Mouse (Mus musculus): ENCODE measurements around the gene Ldlrad2. TPM values are rescaled to one million over a fixed set of nuclear protein-coding genes. Genes with fewer than 3 reads are reported as not detected.

Ldlrad2 gene
- polyA plus RNA-seq (2014; fragmentation: Nextera tagmentation; extraction: Ambion mirVana) = not detected in 2 replicates

DNA sequence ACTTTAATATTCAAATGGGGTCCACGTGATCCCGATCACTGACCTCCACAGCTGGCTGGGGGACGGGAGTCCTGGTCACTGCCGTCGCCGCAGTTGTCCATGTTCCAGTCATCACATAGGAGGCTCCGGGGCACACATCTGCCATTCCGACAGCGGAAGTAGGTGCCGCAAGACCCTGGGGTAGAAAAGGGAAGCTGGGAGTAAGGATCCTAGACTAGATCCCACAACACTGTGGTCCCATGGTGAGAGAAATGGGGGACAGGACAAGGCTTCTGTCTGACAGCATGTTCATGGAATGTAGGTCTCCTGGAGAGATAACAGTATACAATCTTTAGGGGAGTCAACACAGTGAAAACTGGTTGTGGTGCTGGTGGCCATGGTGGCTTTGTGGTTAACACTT, at the start of gene Ldlrad2:
Gene Ldlrad2 (minus strand): TSS at position 101 of the 400 bp plus-strand sequence.
- H3K4me2 ChIP-seq = no peak within 1 kb of the TSS
- DNase-seq (ENCODE audit: low spot score, missing footprints) (no peak), ATAC-seq (ENCODE audit: low FRiP score) (no peak)
- H3K27me3 ChIP-seq (ENCODE audit: control insufficient read depth, insufficient read depth, low read length) = peaks cover 8% of the 10 kb centered on the region
- no peaks in the 10 kb centered on the region for H3K4me1 ChIP-seq (ENCODE audit: control insufficient read depth, insufficient read depth, low read length)
- no peak within 1 kb of the TSS for H3K9ac ChIP-seq (ENCODE audit: low read length)
- no peaks in the 10 kb centered on the region for H3K36me3 ChIP-seq (ENCODE audit: control insufficient read depth, insufficient read depth, low read length)
- 86% methylated on average over 10 of the region's 10 CpGs for WGBS
- H3K4me3 ChIP-seq (ENCODE audit: low read depth, low read length) = no peak within 1 kb of the TSS
- no peak within 1 kb of the TSS for H3K27ac ChIP-seq (ENCODE audit: low read depth, low read length)
- H3K9me3 ChIP-seq (ENCODE audit: control insufficient read depth, low read length) = no peaks in the 10 kb centered on the region

GRCm38 (mm10) chr4:137622847-137623246, 48.5 kb upstream of the Ldlrad2 start:
- ATAC-seq (ENCODE audit: low FRiP score) = no peak
- H3K36me3 ChIP-seq (ENCODE audit: control insufficient read depth, insufficient read depth, low read length) = peaks cover 7% of the 10 kb centered on the region
- no peaks in the 10 kb centered on the region for H3K4me1 ChIP-seq (ENCODE audit: control insufficient read depth, insufficient read depth, low read length)

DNA sequence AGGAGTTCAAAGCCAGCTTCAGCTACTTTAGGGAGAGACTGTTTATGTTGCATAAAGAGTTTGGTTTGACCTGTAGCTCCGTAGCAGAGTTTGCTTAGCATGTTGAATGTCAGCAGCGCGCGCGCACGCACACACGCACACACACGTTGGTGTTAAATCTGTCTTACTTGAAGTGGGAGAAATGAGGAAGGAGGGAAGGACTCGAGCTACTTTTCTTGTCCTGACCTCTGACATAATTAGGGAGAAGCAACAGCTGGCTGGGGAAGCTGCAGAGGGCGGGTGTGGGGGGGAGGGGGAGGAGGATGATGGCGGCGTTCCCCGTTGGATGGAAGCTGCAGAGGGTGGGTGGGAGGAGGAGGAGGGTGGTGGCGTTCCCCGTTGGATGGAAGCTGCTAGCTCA, 35.9 kb upstream of the Ldlrad2 start:
- no peak for DNase-seq (ENCODE audit: low spot score, missing footprints)
- Histone ChIP-seq H3K4me1 (ENCODE audit: control insufficient read depth, insufficient read depth, low read length) (no peaks in the 10 kb centered on the region), H3K4me2 (no peak overlapping the region), H3K27me3 (ENCODE audit: control insufficient read depth, insufficient read depth, low read length) (no peaks in the 10 kb centered on the region), H3K9me3 (ENCODE audit: control insufficient read depth, low read length) (no peaks in the 10 kb centered on the region), H3K9ac (ENCODE audit: low read length) (no peak overlapping the region), H3K4me3 (ENCODE audit: low read depth, low read length) (no peak overlapping the region), H3K36me3 (ENCODE audit: control insufficient read depth, insufficient read depth, low read length) (peaks cover 38% of the 10 kb centered on the region), H3K27ac (ENCODE audit: low read depth, low read length) (no peak overlapping the region)
- WGBS = 92% methylated on average over 15 of the region's 15 CpGs
- no peak for ATAC-seq (ENCODE audit: low FRiP score)

More at GRCm38 (mm10) chr4:137622847-137623246, 48.5 kb upstream of the Ldlrad2 start:
- 94% methylated on average over 8 of the region's 8 CpGs for WGBS
- Histone ChIP-seq H3K4me3 (ENCODE audit: low read depth, low read length) (no peak overlapping the region), H3K9ac (ENCODE audit: low read length) (no peak overlapping the region), H3K27me3 (ENCODE audit: control insufficient read depth, insufficient read depth, low read length) (no peaks in the 10 kb centered on the region), H3K4me2 (no peak overlapping the region), H3K9me3 (ENCODE audit: control insufficient read depth, low read length) (no peaks in the 10 kb centered on the region), H3K27ac (ENCODE audit: low read depth, low read length) (no peak overlapping the region)
- DNase-seq (ENCODE audit: low spot score, missing footprints) = no peak

DNA sequence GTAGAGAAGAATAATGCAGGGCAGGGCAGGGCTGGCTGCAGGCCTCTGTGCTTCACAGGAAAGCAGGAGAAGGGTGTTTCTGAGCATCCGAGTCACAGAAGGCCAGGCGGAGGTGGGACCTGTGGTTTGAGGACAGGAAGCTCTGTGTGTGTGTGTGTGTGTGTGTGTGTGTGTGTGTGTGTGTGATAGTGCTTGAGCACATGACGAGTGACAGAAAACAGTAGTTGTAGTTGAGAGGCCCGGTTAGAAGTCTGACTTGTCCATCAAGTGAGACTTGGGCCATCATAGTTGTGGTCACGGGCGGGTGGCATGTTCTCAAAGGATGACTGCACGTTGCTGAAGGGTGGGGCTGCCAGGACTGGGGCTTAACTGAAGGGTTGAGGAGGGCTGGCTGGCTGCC, 35.3 kb upstream of the Ldlrad2 start:
- H3K9ac ChIP-seq (ENCODE audit: low read length) = no peak overlapping the region
- no peak overlapping the region for H3K27ac ChIP-seq (ENCODE audit: low read depth, low read length)
- no peak overlapping the region for H3K4me2 ChIP-seq
- H3K27me3 ChIP-seq (ENCODE audit: control insufficient read depth, insufficient read depth, low read length) = no peaks in the 10 kb centered on the region
- no peaks in the 10 kb centered on the region for H3K4me1 ChIP-seq (ENCODE audit: control insufficient read depth, insufficient read depth, low read length)
- no peak for DNase-seq (ENCODE audit: low spot score, missing footprints)
- no peaks in the 10 kb centered on the region for H3K9me3 ChIP-seq (ENCODE audit: control insufficient read depth, low read length)
- ATAC-seq (ENCODE audit: low FRiP score) = no peak
- WGBS = 84% methylated on average over 7 of the region's 7 CpGs
- H3K4me3 ChIP-seq (ENCODE audit: low read depth, low read length) = no peak overlapping the region
- H3K36me3 ChIP-seq (ENCODE audit: control insufficient read depth, insufficient read depth, low read length) = peaks cover 38% of the 10 kb centered on the region

DNA sequence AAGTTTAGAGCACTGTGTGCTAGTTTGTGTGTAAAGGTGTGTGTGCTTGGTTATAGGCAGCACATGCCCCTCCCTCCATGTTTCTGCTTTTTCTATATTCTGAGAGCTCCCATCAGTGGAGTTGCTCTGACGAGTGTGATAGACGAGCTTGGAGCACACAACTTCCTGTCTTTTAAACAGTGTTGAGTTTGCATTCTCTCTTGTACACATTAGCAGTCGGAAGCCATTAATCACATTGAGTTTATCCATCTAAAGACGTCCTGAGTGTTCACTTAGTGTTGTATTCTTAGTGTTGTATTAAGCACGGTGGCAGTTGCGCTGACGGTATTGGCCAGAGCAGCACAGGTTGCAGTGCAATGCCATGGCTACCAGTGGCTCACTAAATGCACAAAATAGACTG, 34.9 kb upstream of the Ldlrad2 start:
- no peak overlapping the region for H3K27ac ChIP-seq (ENCODE audit: low read depth, low read length)
- no peak overlapping the region for H3K9ac ChIP-seq (ENCODE audit: low read length)
- no peaks in the 10 kb centered on the region for H3K9me3 ChIP-seq (ENCODE audit: control insufficient read depth, low read length)
- WGBS = 93% methylated on average over 7 of the region's 7 CpGs
- no peak overlapping the region for H3K4me2 ChIP-seq
- no peak overlapping the region for H3K4me3 ChIP-seq (ENCODE audit: low read depth, low read length)
- peaks cover 38% of the 10 kb centered on the region for H3K36me3 ChIP-seq (ENCODE audit: control insufficient read depth, insufficient read depth, low read length)
- ATAC-seq (ENCODE audit: low FRiP score) (no peak), DNase-seq (ENCODE audit: low spot score, missing footprints) (no peak)
- no peaks in the 10 kb centered on the region for H3K4me1 ChIP-seq (ENCODE audit: control insufficient read depth, insufficient read depth, low read length)
- H3K27me3 ChIP-seq (ENCODE audit: control insufficient read depth, insufficient read depth, low read length) = no peaks in the 10 kb centered on the region

- no peak overlapping the region for H3K9ac ChIP-seq (ENCODE audit: low read length)
- H3K36me3 ChIP-seq (ENCODE audit: control insufficient read depth, insufficient read depth, low read length) = peaks cover 30% of the 10 kb centered on the region
- no peaks in the 10 kb centered on the region for H3K4me1 ChIP-seq (ENCODE audit: control insufficient read depth, insufficient read depth, low read length)
- no peaks in the 10 kb centered on the region for H3K9me3 ChIP-seq (ENCODE audit: control insufficient read depth, low read length)
- H3K4me2 ChIP-seq = no peak overlapping the region
- no peak overlapping the region for H3K4me3 ChIP-seq (ENCODE audit: low read depth, low read length)
- no peak overlapping the region for H3K27ac ChIP-seq (ENCODE audit: low read depth, low read length)
- ATAC-seq (ENCODE audit: low FRiP score) = no peak
- no peak for DNase-seq (ENCODE audit: low spot score, missing footprints)
- 97% methylated on average over 2 of the region's 2 CpGs for WGBS
- no peaks in the 10 kb centered on the region for H3K27me3 ChIP-seq (ENCODE audit: control insufficient read depth, insufficient read depth, low read length)
These were observed 32.7 kb upstream of the Ldlrad2 start for GRCm38 (mm10) chr4:137607023-137607422.

DNA sequence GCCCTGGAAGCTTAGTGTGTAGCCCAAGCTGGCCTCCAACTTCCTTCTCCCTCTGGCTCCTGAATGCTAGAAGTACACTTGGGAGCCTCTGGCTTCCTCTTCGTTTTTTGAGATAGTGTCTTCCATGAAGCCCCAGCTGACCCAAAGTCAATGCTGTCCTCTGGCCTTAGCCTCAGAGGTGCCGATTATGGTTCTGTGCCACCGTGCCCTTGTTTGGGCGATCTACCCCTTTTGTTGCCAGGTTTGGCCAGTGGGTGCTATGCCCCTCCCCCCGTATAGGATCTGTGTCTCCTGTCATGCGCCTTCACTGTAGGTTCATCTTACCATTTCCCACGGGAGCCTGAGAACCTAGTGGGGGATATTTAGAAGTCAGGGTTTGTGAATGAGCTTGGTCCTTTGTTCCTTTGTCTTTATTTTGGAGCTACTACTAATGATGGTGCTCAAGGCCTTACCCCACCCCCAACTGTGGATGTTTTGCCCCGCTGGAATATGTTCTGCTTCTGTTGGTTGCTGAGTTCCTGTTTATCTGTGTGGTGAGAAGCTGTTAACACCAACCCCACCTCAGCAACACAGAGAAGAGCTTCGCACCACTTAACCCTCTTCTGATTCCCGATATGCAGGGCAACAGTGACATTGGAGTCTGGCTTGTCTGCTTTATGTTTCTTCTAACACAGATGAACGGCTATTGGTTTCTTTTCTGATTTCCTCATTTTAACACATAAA, 29.2 kb upstream of the Ldlrad2 start:
- DNase-seq (ENCODE audit: low spot score, missing footprints) (no peak), ATAC-seq (ENCODE audit: low FRiP score) (no peak)
- Histone ChIP-seq H3K9ac (ENCODE audit: low read length) (no peak overlapping the region), H3K9me3 (ENCODE audit: control insufficient read depth, low read length) (no peaks in the 10 kb centered on the region), H3K36me3 (ENCODE audit: control insufficient read depth, insufficient read depth, low read length) (peaks cover 12% of the 10 kb centered on the region), H3K4me1 (ENCODE audit: control insufficient read depth, insufficient read depth, low read length) (no peaks in the 10 kb centered on the region; the same call in 1 of the 2 replicates), H3K27me3 (ENCODE audit: control insufficient read depth, insufficient read depth, low read length) (no peaks in the 10 kb centered on the region), H3K4me2 (no peak overlapping the region), H3K27ac (ENCODE audit: low read depth, low read length) (no peak overlapping the region), H3K4me3 (ENCODE audit: low read depth, low read length) (no peak overlapping the region)
- WGBS = 90% methylated on average over 11 of the region's 11 CpGs

- Histone ChIP-seq H3K4me2 (no peak overlapping the region), H3K4me3 (ENCODE audit: low read depth, low read length) (no peak overlapping the region), H3K36me3 (ENCODE audit: control insufficient read depth, insufficient read depth, low read length) (no peaks in the 10 kb centered on the region), H3K27me3 (ENCODE audit: control insufficient read depth, insufficient read depth, low read length) (no peaks in the 10 kb centered on the region), H3K9ac (ENCODE audit: low read length) (no peak overlapping the region), H3K4me1 (ENCODE audit: control insufficient read depth, insufficient read depth, low read length) (peaks cover 14% of the 10 kb centered on the region), H3K27ac (ENCODE audit: low read depth, low read length) (no peak overlapping the region), H3K9me3 (ENCODE audit: control insufficient read depth, low read length) (no peaks in the 10 kb centered on the region)
- ATAC-seq (ENCODE audit: low FRiP score) (no peak), DNase-seq (ENCODE audit: low spot score, missing footprints) (no peak)
- 70% methylated on average over 5 of the region's 5 CpGs for WGBS
These were observed 24.2 kb upstream of the Ldlrad2 start for GRCm38 (mm10) chr4:137598577-137598976.

DNA sequence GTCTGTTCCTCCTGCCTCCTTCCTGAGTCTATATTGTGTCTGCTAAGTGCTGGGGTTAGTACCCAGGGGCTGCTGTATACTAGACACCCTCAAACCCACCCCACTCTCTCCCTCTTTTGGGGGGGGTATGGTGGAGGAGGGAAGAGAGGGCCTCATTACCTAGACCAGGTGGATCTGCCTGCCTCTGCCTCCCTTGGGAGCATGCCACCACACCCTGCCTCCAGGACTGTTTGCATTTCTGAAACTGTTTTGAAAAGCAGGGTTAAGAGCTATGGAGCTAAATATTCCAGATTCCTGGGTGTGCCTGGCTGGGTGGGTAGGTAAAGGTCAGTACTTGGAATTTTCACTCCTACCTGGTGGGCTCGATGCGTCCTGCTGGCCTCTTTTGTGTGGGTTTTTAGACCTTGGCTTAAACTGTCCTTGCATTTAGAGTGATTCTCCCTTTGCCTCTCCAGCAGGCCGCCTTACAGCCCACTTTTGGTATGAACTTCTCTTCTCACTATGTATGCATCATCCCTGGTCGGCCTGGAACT, 22.8 kb upstream of the Ldlrad2 start:
- ATAC-seq (ENCODE audit: low FRiP score) (no peak), DNase-seq (ENCODE audit: low spot score, missing footprints) (no peak)
- Histone ChIP-seq H3K27ac (ENCODE audit: low read depth, low read length) (no peak overlapping the region), H3K9me3 (ENCODE audit: control insufficient read depth, low read length) (no peaks in the 10 kb centered on the region), H3K9ac (ENCODE audit: low read length) (no peak overlapping the region), H3K27me3 (ENCODE audit: control insufficient read depth, insufficient read depth, low read length) (no peaks in the 10 kb centered on the region), H3K4me3 (ENCODE audit: low read depth, low read length) (no peak overlapping the region), H3K4me1 (ENCODE audit: control insufficient read depth, insufficient read depth, low read length) (peaks cover 14% of the 10 kb centered on the region), H3K36me3 (ENCODE audit: control insufficient read depth, insufficient read depth, low read length) (no peaks in the 10 kb centered on the region), H3K4me2 (no peak overlapping the region)
- 95% methylated on average over 4 of the region's 4 CpGs for WGBS
